Mouse (Mus musculus) limb, embryonic 14.5 days (tissue): ENCODE measurements at regions not wholly inside any gene's neighbourhood (a gene's known extent, or its start where the extent isn't known, plus 50 kb on each side); places are given as distances from the start of the nearest gene placed in this dataset.

ENCODE experiments used
- ATAC-seq: fragments of 200-750 bp; cut with Nextera tagmentation; 2 replicates; pipeline ENCODE4 v1.8.0; 2017; ENCODE audit warnings: low read depth, moderate number of reproducible peaks, moderate TSS enrichment; ENCODE audit not compliant: low FRiP score
- DNase-seq: peaks from one replicate; pipeline ENCODE4 v3.0.0-alpha.2; 2015; ENCODE audit warnings: low spot score
- H3K27ac ChIP-seq: fragments of 300-500 bp; sonication (generic); replicated peaks from 2 replicates; pipeline ENCODE4 v1.5.1; 2014; ENCODE audit warnings: low read depth, mild to moderate bottlenecking, low read length, moderate library complexity, mixed read lengths
- H3K27me3 ChIP-seq: fragments of 300-500 bp; sonication (generic); 2 replicates; pipeline ENCODE4 v1.6.1; 2014; ENCODE audit warnings: low read length, mixed read lengths; ENCODE audit not compliant: control insufficient read depth, insufficient read depth
- H3K36me3 ChIP-seq: fragments of 300-500 bp; sonication (generic); 2 replicates; pipeline ENCODE4 v1.6.1; 2014; ENCODE audit warnings: mild to moderate bottlenecking, low read length, moderate library complexity, mixed read lengths; ENCODE audit not compliant: control insufficient read depth, insufficient read depth
- H3K4me1 ChIP-seq: fragments of 300-500 bp; sonication (generic); 2 replicates; pipeline ENCODE4 v1.6.1; 2014; ENCODE audit warnings: antibody characterized with exemption, low read length, mixed read lengths; ENCODE audit not compliant: control insufficient read depth, insufficient read depth
- H3K4me2 ChIP-seq: fragments of 300-500 bp; sonication (generic); replicated peaks from 2 replicates; pipeline ENCODE4 v1.6.1; 2014; ENCODE audit warnings: low read depth, mild to moderate bottlenecking, low read length, moderate library complexity; ENCODE audit not compliant: severe bottlenecking
- H3K4me3 ChIP-seq: fragments of 300-500 bp; sonication (generic); replicated peaks from 2 replicates; pipeline ENCODE4 v1.5.1; 2014; ENCODE audit warnings: low read length
- H3K9ac ChIP-seq: fragments of 300-500 bp; sonication (generic); 2 replicates; pipeline ENCODE4 v1.6.1; 2014; ENCODE audit warnings: mild to moderate bottlenecking, low read depth, low read length, moderate library complexity; ENCODE audit not compliant: severe bottlenecking
- H3K9me3 ChIP-seq: fragments of 300-500 bp; sonication (generic); 2 replicates; pipeline ENCODE4 v1.6.1; 2016; ENCODE audit warnings: low read length; ENCODE audit not compliant: control insufficient read depth
- POLR2A ChIP-seq: fragments of 200-500 bp; IDR thresholded peaks from 2 replicates; pipeline ENCODE4 v1.8.0; 2012; ENCODE audit warnings: inconsistent platforms, mild to moderate bottlenecking, moderate library complexity, borderline replicate concordance; ENCODE audit not compliant: insufficient read depth, insufficient read length; ENCODE audit errors: extremely low read depth
- WGBS: fragments of 180-500 bp; shearing (Covaris S2); extraction: QIAGEN DNeasy Blood & Tissue Kit; methylation state at CpG from one replicate; pipeline ENCODE4 v1.1.7; 2014; 5-methylcytosine and 5-hydroxymethylcytosine counted together

GRCm38 (mm10) chr3:80336123-80336674 is 451.9 kb downstream of the Fam198b start:
- Histone ChIP-seq H3K36me3 (no peaks in the 10 kb centered on the region), H3K4me3 (no peak overlapping the region), H3K9me3 (no peaks in the 10 kb centered on the region), H3K9ac (no peak overlapping the region), H3K27ac (no peak overlapping the region), H3K27me3 (no peaks in the 10 kb centered on the region), H3K4me2 (no peak overlapping the region), H3K4me1 (no peaks in the 10 kb centered on the region)
- no peak for TF ChIP-seq POLR2A
- 91% methylated on average over 8 of the region's 8 CpGs for WGBS
- DNase-seq: no peak
- ATAC-seq: no peak

GRCm38 (mm10) chr3:80367972-80368371 is 434.7 kb downstream of the Gria2 start:
- DNase-seq (no peak), ATAC-seq (no peak)
- Histone ChIP-seq H3K4me2 (no peak overlapping the region), H3K9me3 (no peaks in the 10 kb centered on the region), H3K36me3 (no peaks in the 10 kb centered on the region), H3K9ac (no peak overlapping the region), H3K27me3 (no peaks in the 10 kb centered on the region), H3K27ac (no peak overlapping the region), H3K4me1 (no peaks in the 10 kb centered on the region), H3K4me3 (no peak overlapping the region)
- TF ChIP-seq POLR2A: no peak

- Histone ChIP-seq H3K27me3 (no peaks in the 10 kb centered on the region), H3K4me2 (no peak overlapping the region), H3K27ac (no peak overlapping the region), H3K4me3 (no peak overlapping the region), H3K9ac (no peak overlapping the region), H3K36me3 (no peaks in the 10 kb centered on the region), H3K9me3 (no peaks in the 10 kb centered on the region), H3K4me1 (no peaks in the 10 kb centered on the region)
- no peak for TF ChIP-seq POLR2A
- WGBS: 84% methylated on average over 4 of the region's 4 CpGs
- DNase-seq (no peak), ATAC-seq (no peak)
These were observed 433.3 kb downstream of the Gria2 start for GRCm38 (mm10) chr3:80369214-80369941.

DNA sequence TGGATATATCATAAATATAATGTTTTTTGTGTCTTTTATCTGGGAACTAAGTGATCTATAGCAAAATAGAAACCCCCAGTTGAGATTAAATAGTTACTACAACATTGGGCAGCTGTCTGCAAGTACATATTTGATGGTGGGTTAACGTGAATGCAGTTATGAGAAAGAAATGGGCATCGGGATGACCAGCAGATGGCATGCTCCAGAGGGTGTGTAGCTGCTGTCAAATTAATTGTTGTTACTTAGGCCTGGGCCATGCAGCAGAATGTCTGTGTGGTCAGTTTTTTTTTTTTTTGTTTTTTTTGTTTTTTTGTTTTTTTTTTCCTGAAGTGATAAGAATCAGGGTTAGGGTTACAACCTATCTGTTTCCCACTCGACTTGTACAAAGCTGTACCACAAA is 430.2 kb downstream of the Gria2 start:
- no peak for ATAC-seq
- WGBS: 73% methylated on average over 3 of the region's 3 CpGs
- no peaks in the 10 kb centered on the region for H3K4me1 ChIP-seq
- H3K27ac ChIP-seq: no peak overlapping the region
- H3K9me3 ChIP-seq: no peaks in the 10 kb centered on the region
- DNase-seq: no peak
- H3K4me3 ChIP-seq: no peak overlapping the region
- TF ChIP-seq POLR2A: no peak
- no peaks in the 10 kb centered on the region for H3K36me3 ChIP-seq
- H3K4me2 ChIP-seq: no peak overlapping the region
- no peak overlapping the region for H3K9ac ChIP-seq
- no peaks in the 10 kb centered on the region for H3K27me3 ChIP-seq

- no peak for ATAC-seq
- Histone ChIP-seq H3K27ac (no peak overlapping the region), H3K4me2 (no peak overlapping the region), H3K36me3 (no peaks in the 10 kb centered on the region), H3K4me1 (no peaks in the 10 kb centered on the region), H3K9me3 (no peaks in the 10 kb centered on the region), H3K27me3 (no peaks in the 10 kb centered on the region), H3K4me3 (no peak overlapping the region), H3K9ac (no peak overlapping the region)
- no peak for TF ChIP-seq POLR2A
- DNase-seq: no peak
- 77% methylated on average over 2 of the region's 2 CpGs for WGBS
These were observed 416.6 kb downstream of the Gria2 start for GRCm38 (mm10) chr3:80385986-80386385.
